Mouse (Mus musculus) lung, embryonic 14.5 days (tissue): ENCODE measurements around the gene Fam168a. TPM values are rescaled to one million over a fixed set of nuclear protein-coding genes. Genes with fewer than 3 reads are reported as not detected.
A peak's percentile ranks its signal among the peaks of the same experiment; 100 is the strongest.

Experiments used
- ATAC-seq: fragments of 200-750 bp; cut with Nextera tagmentation; 2 replicates; pipeline ENCODE4 v1.8.0; 2017; ENCODE audit warnings: mild to moderate bottlenecking, moderate TSS enrichment, moderate library complexity; ENCODE audit not compliant: insufficient read depth
- DNase-seq: peaks from one replicate; pipeline ENCODE4 v3.0.0-alpha.2; 2015
- H3K27ac ChIP-seq: fragments of 300-500 bp; sonication (generic); 2 replicates; pipeline ENCODE4 v1.5.1; 2014; ENCODE audit warnings: low read depth, mild to moderate bottlenecking, moderate library complexity
- H3K27me3 ChIP-seq: fragments of 300-500 bp; sonication (generic); 2 replicates; pipeline ENCODE4 v1.6.1; 2014; ENCODE audit warnings: low read length, control low read depth; ENCODE audit not compliant: insufficient read depth
- H3K36me3 ChIP-seq: fragments of 300-500 bp; sonication (generic); 2 replicates; pipeline ENCODE4 v1.6.1; 2014; ENCODE audit warnings: control low read depth; ENCODE audit not compliant: insufficient read depth
- H3K4me1 ChIP-seq: fragments of 300-500 bp; sonication (generic); 2 replicates; pipeline ENCODE4 v1.6.1; 2014; ENCODE audit warnings: antibody characterized with exemption, control low read depth; ENCODE audit not compliant: insufficient read depth
- H3K4me2 ChIP-seq: fragments of 300-500 bp; sonication (generic); 2 replicates; pipeline ENCODE4 v1.6.1; 2014; ENCODE audit warnings: mild to moderate bottlenecking
- H3K4me3 ChIP-seq: fragments of 300-500 bp; sonication (generic); 2 replicates; pipeline ENCODE4 v1.5.1; 2014; ENCODE audit warnings: low read depth, low read length
- H3K9ac ChIP-seq: fragments of 300-500 bp; sonication (generic); 2 replicates; pipeline ENCODE4 v1.6.1; 2014
- H3K9me3 ChIP-seq: fragments of 300-500 bp; sonication (generic); 2 replicates; pipeline ENCODE4 v1.6.1; 2016; ENCODE audit warnings: low read depth, low read length, control low read depth
- CTCF ChIP-seq: IDR thresholded peaks from 2 replicates; pipeline ENCODE4 v1.5.1; 2016; ENCODE audit warnings: antibody characterized with exemption, low read depth
- WGBS: fragments of 180-500 bp; shearing (Covaris S2); extraction: QIAGEN DNeasy Blood & Tissue Kit; methylation state at CpG from one replicate; pipeline ENCODE4 v1.1.7; 2014; 5-methylcytosine and 5-hydroxymethylcytosine counted together
- polyA plus RNA-seq: library from polyadenylated mRNA; unstranded; fragments of >200 nt; fragmentation: Nextera tagmentation; extraction: Ambion mirVana; gene quantifications from 2 replicates; pipeline ENCODE4 v1.2.1, GENCODE M21; 2014

The Fam168a gene
- polyA plus RNA-seq, 1 experiment from 2014 or later = 42.8 TPM

DNA sequence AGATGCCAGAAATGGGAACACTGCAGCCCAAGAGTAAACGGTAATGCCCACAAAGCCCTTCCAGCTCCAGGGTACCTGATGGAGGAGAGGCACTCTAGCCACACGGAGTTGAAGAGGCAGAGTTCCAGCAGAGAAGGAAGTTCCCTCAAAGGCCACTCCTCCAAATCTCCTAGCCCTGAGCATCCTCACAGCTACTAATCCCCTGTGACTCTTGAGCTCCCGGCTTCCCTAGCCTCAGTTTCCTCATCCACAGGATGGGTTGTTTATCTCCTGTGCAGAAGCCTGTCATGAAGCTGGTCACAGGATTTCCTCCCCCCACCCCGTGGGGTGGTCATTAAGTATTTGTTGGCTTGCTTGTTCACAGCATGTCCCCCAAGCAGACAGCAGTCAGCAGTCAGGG, 148.9 kb downstream of the Fam168a start:
- no peaks in the 10 kb centered on the region for H3K27me3 ChIP-seq
- H3K4me3 ChIP-seq = no peak overlapping the region
- no peak for TF ChIP-seq CTCF
- ATAC-seq = no peak
- H3K27ac ChIP-seq = peak overlapping the region; percentile 5; the same call in 1 of the 2 replicates
- H3K9ac ChIP-seq = no peak overlapping the region; the same call in 1 of the 2 replicates
- no peak overlapping the region for H3K4me2 ChIP-seq
- no peaks in the 10 kb centered on the region for H3K9me3 ChIP-seq
- no peaks in the 10 kb centered on the region for H3K36me3 ChIP-seq
- peaks cover 5% of the 10 kb centered on the region; the same call in 1 of the 2 replicates for H3K4me1 ChIP-seq
- DNase-seq = no peak
- 42% methylated on average over 4 of the region's 4 CpGs for WGBS

DNA sequence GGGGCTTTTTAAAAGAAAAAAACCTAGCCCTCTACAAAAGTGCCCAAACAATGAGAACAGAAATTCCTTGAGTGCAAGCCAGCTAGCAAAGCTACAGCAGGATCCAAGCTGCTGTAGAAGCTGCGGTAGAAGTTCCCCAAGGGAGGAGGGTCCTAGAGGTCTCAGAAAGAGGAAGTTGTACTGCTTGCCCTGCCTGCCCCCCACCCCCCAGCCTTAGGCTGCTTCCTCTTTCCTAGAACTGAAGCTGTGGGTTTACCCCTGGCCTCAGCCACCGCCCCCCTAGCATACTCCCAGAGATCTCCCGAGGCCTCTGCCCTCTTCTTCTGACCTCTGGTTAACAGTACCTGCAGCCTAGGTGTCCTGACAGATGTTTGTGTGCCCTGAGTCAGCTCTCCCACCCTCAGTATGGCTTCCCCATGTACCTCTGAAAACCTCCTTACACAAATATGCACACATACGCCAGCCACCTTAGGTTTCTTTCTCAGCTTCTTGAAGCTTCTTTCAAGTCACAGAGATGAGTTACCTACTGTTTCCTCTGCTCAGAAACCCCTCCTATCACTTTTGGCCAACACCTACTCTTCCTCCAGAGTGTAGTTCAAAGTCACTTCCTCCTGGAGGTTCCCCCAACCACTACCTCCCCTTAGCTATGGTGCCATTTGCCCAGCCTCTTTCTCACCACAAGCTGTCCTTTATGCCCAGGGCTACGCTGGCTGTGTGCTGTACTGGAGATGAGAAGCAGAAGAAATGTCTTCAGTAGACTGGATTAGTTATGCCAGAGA, 149.5 kb downstream of the Fam168a start:
- ATAC-seq (no peak), DNase-seq (peak; percentile 55)
- H3K9ac ChIP-seq = no peak overlapping the region
- no peaks in the 10 kb centered on the region for H3K9me3 ChIP-seq
- 56% methylated on average over 5 of the region's 5 CpGs for WGBS
- H3K4me1 ChIP-seq = peaks cover 5% of the 10 kb centered on the region; the same call in 1 of the 2 replicates
- H3K27me3 ChIP-seq = no peaks in the 10 kb centered on the region
- H3K36me3 ChIP-seq = no peaks in the 10 kb centered on the region
- H3K27ac ChIP-seq = peak overlapping the region; percentile 5
- TF ChIP-seq CTCF = no peak
- H3K4me2 ChIP-seq = no peak overlapping the region
- H3K4me3 ChIP-seq = no peak overlapping the region

DNA sequence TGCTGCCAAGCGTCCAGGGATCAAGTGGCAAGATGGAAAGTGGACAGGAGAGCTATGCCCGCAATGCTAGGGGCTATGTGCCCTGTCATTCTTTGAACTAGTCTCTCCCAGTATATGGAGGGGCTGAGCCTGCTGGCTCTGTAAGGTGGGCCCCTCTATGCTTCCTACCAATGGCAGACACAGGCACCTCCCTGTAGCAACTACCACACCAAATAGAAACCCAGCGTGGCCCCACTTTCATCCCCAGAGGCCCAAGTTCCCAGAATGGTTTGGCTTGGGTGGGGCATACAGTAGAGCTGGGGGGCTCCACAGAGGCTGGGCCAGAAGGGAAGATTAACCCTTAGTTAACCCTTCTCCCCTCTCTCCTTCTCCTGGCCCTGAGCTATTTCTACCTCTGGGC, 154.0 kb downstream of the Fam168a start:
- no peaks in the 10 kb centered on the region for H3K36me3 ChIP-seq
- no peaks in the 10 kb centered on the region for H3K27me3 ChIP-seq
- no peaks in the 10 kb centered on the region for H3K9me3 ChIP-seq
- DNase-seq (no peak), ATAC-seq (no peak)
- H3K9ac ChIP-seq = no peak overlapping the region
- 69% methylated on average over 3 of the region's 3 CpGs for WGBS
- H3K4me2 ChIP-seq = no peak overlapping the region
- peaks cover 12% of the 10 kb centered on the region; the same call in 1 of the 2 replicates for H3K4me1 ChIP-seq
- no peak overlapping the region for H3K27ac ChIP-seq
- no peak overlapping the region for H3K4me3 ChIP-seq
- no peak for TF ChIP-seq CTCF

DNA sequence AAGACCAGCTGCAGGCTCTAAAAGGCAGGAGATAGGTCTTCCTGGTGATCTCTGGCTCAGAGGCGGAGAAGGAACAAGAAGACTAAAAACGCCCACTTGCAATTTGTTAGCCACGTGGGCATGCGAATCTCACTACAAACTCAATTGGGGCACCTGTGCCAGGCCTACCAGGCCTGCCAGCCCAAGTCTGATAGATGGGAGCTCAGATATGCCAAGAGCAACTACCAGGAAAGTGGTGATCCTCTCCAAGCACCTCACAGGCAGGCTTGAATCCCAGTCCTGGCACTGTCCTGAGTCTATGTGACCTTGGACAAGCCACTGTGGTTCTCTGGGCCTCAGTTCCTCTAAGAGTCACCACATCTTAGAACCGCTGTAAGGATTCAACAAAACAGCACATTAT, 154.8 kb downstream of the Fam168a start:
- Histone ChIP-seq H3K36me3 (no peaks in the 10 kb centered on the region), H3K4me2 (peak overlapping the region; percentile 18; the same call in 1 of the 2 replicates), H3K9ac (no peak overlapping the region), H3K27me3 (no peaks in the 10 kb centered on the region), H3K9me3 (no peaks in the 10 kb centered on the region), H3K4me1 (peaks cover 7% of the 10 kb centered on the region; the same call in 1 of the 2 replicates), H3K4me3 (no peak overlapping the region), H3K27ac (no peak overlapping the region)
- no peak for TF ChIP-seq CTCF
- WGBS = 88% methylated on average over 5 of the region's 5 CpGs
- no peak for ATAC-seq
- DNase-seq = no peak

DNA sequence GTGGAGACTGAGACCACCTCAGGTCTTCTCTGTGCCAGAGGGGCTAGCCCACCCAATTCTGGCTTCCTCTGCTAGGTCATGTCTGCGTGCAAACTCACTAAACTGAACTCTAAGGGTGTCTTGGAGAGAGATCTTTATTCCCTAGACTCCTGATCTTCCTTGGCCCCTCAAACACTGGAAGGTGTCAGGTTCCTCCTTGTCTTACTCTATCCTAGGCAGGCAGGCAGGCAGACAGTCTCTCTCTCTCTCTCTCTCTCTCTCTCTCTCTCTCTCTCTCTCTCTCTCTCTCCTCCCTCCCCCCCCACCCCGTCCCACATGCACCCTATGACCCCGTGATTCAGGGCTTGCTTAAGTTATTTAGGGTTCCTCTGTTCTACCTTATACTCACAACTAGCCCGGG, 155.9 kb downstream of the Fam168a start:
- ATAC-seq = peak; percentile 11; the same call in 1 of the 2 replicates
- WGBS = 9% methylated on average over 4 of the region's 4 CpGs
- no peak for TF ChIP-seq CTCF

DNA sequence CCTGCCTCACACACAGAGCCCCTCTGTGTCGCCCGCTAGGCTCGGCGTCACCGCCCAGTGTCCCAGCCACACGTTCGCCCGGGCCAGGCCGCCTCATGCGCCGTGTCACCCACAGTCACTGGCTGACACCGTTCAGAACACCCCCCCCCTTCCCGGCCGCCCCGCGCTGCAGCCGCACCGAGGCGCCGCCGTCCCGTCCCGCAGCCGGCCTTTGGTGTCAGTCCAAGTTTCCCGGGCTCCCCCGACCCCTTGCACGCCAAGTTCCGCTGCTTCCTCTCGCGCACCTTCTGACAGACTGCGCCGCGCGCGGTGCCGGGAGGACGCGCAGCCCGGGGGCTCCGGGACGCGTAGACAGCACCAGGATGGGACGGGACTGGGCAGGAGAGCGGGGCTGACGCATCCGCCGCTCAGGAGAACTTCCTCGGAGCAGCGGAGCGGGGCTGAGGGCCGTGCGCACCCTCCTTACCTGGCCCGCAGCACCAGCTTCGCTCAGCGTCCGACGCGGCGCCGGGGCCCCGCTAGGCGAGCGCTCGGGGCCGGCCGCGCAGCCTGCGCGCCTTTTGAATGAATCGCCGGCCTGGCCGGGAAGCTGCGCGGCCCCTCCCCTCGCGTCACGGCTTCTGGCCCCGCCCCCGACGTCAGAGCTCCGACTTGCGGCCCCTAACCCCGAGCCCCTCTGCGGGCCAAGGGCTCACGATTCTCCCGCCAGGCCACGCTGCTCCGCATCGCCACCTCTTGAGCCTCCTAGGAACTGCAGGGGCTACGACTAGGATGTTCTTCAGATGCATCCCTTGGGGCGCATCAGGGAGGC, 156.6 kb downstream of the Fam168a start, which contains the start of gene Relt:
TSS of gene Relt (minus strand) at position 619 of the 811 bp plus-strand sequence.
- ATAC-seq = peak; percentile 88
- Histone ChIP-seq H3K9me3 (no peaks in the 10 kb centered on the region), H3K36me3 (no peaks in the 10 kb centered on the region), H3K4me1 (peaks cover 7% of the 10 kb centered on the region; the same call in 1 of the 2 replicates), H3K27ac (peak within 1 kb of the TSS; percentile 79), H3K4me3 (peak within 1 kb of the TSS; percentile 77), H3K9ac (peak within 1 kb of the TSS; percentile 75), H3K4me2 (peak within 1 kb of the TSS; percentile 96), H3K27me3 (no peaks in the 10 kb centered on the region)
- peak; percentile 98 for DNase-seq
- under 1% methylated on average over 79 of the region's 91 CpGs for WGBS
- peak; percentile 88 for TF ChIP-seq CTCF

More for the DNA sequence above, 155.9 kb downstream of the Fam168a start:
- no peak for DNase-seq
- no peaks in the 10 kb centered on the region for H3K36me3 ChIP-seq
- peak overlapping the region; percentile 79; the same call in 1 of the 2 replicates for H3K27ac ChIP-seq
- peak overlapping the region; percentile 75 for H3K9ac ChIP-seq
- peak overlapping the region; percentile 96 for H3K4me2 ChIP-seq
- H3K9me3 ChIP-seq = no peaks in the 10 kb centered on the region
- peak overlapping the region; percentile 77 for H3K4me3 ChIP-seq
- no peaks in the 10 kb centered on the region for H3K27me3 ChIP-seq
- peaks cover 7% of the 10 kb centered on the region; the same call in 1 of the 2 replicates for H3K4me1 ChIP-seq

DNA sequence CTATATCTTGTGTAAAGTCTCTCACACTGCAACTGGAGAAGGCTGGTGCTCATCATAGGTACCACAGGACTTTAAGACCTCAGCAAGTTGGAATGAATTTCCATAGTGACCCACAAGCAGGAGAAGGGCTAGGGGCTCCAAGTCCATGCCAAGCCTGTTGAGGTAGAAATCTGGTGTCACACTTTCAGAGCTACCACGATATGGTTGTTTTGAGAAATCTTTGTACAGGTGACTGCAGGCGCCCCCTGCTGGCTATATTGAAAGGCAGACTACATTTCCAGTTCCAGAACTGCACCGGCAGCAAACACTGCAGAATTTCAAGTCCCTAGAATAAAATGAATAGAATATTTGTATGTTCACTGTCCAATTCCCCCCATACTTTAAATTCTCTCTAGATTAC, 160.2 kb downstream of the Fam168a start:
- no peaks in the 10 kb centered on the region for H3K27me3 ChIP-seq
- no peak for ATAC-seq
- H3K36me3 ChIP-seq = peaks cover 7% of the 10 kb centered on the region
- TF ChIP-seq CTCF = peak; percentile 80
- H3K27ac ChIP-seq = no peak overlapping the region
- 7% methylated on average over 3 of the region's 3 CpGs for WGBS
- no peak overlapping the region for H3K4me3 ChIP-seq
- H3K9me3 ChIP-seq = no peaks in the 10 kb centered on the region
- H3K4me1 ChIP-seq = peaks cover 6% of the 10 kb centered on the region; the same call in 1 of the 2 replicates
- H3K4me2 ChIP-seq = no peak overlapping the region
- no peak overlapping the region for H3K9ac ChIP-seq
- DNase-seq = peak; percentile 84
